Mouse (Mus musculus) adrenal gland, adult 2 months (tissue): ENCODE data around the gene Tpk1. TPM values are rescaled to one million over a fixed set of nuclear protein-coding genes. Genes with fewer than 3 reads are reported as not detected.

ENCODE experiments used
- DNase-seq: peaks from one replicate; pipeline ENCODE4 v3.0.0; 2021
- long read RNA-seq: library from polyadenylated mRNA; stranded (forward); transcript quantifications from one replicate; pipeline ENCODE4 v2.0.0, GENCODE M21; 2021
- polyA plus RNA-seq: library from polyadenylated mRNA; depleted of rRNA; stranded (reverse); fragments of >200 nt; gene quantifications from 2 replicates; pipeline ENCODE4 v1.2.3, GENCODE M21; 2012; rRNA removed
- total RNA-seq, 2 experiments: library from RNA; stranded (reverse); gene quantifications; 2 replicates each; pipeline ENCODE4 v1.2.3; 2021

Tpk1 gene
- total RNA-seq (10 to 100 TPM in 1 of 2 experiments, 1 to 10 TPM in 1; 8.4 to 23.1 TPM), polyA plus RNA-seq (2.3 TPM in 2 replicates)
- long read RNA-seq, transcript Tpk1-201 (9 exons, 2,671 nt): major isoform, 7 of 9 reads
- long read RNA-seq, partial matches to known transcripts: 0 of 9 reads
- long read RNA-seq, other reads (novel, unspliced or antisense): 1 of 9 reads

DNA sequence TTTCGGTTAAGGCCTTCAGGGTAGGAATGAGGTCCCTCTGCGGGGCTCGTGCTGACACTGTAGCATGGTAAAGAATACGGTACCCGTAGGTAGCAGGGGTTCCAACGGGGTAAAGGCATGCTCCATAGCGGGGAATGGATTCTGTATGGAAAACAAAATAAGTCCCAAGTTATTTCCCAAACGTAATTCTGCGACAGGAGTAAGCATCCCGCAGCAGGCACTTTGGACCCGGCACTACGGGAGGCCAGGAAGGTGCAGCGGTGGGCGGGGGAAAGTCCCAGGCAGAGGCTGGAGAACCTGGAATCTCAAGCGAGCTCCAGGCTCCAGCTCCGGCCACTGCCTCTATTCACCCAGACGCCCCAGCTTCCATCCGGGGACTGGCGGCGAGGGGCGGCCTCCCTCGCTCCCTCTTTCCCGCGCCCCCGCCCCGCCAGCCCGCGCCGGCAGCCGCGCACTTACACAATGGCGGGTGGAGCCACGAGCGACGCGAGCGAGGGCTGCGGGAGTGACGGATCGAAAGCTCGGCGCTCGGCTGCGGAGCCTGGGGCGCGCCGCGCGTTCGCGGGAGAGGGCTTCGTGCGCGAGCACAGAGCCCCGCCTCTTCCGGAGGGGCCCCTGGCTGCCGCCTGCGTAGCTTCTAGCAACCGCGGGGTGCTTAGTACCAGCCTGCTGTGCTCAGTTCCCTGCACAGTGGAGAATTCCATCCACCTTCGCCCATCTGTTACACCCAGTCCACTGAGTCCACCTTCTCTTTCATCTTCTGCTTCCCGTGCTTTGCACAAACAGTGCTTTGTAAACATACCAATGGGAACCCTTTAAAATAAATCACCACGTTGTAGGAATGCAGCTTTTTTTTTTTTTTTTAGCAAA, at the start of gene Tpk1:
Gene Tpk1 (minus strand): TSS at position 602 of the 870 bp plus-strand sequence.
- peak; percentile 96 for DNase-seq

DNA sequence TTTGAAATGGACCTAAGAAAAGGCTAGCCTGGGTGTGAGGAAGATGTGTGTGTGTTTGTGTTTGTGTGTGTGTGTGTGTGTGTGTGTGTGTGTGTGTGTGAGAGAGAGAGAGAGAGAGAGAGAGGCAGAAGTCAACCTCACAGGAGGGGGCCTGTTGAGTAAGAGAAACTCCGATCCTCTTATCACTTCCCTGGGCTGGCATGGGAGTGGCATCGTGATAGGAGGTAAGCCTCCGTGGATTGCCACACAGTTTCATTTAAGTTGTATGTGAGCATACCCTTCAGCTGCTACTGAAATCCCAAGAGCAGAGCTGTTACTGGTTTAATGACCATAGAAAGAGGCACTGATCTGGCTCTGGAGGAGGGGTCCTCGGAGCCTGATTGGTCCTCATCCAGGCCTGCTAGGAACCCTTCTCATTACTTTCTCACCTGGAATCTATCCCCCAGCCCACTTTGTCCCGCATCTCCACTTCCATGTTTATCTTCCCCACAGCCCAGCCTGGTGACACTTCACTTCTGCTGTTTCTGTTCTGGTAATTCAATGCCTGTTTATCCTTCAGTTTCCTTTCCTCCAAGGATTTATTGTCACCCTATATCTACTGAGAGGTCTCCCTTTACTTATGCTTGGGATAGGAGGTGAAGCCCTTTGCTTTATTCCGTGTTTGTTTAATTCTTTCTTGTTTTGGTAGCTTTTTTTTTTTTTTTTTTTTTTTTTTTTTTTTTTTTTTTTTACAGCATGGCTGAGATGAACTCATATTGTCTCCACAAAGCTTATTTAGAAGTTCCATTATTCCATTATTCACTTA, 36.9 kb upstream of the Tpk1 start:
- DNase-seq: no peak

DNA sequence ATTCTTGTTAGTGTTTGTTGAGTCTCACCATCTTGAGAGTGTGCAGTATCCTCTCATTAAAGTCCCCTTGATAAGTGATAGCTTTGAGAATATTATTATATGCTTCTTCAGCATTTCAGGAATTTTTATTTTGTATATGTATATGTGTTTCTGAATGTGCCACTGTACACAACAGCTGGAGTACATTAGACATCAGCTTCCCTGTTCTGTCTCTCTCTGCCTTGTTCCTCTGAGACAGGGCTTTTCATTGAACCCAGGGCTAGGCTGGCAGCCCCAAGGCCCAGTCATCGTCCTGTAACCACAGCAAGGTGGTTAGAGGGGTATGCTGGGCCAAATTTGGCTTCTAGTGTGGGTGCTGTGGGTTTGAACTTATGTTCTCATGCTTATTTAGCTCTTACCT, 25.8 kb upstream of the Tpk1 start:
- no peak for DNase-seq

DNA sequence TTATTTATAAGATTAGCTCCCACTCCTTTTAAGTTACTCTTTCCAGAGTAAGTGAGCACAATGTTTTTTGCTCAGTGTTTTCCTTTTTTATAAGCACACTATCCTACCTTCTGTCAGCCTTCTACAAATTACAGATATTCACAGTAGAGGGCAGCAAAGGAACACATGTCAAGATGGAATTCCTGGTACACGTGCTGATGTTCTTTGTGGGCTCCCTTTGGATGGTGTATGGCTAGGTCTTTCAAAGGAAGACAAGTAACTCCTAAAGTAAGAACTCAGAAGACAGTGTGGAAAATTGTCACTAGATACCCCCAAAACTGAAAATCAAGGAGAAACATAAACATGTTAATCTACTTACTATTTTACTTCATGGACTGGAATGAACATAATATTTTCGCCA, 19.9 kb upstream of the Tpk1 start:
- no peak for DNase-seq

DNA sequence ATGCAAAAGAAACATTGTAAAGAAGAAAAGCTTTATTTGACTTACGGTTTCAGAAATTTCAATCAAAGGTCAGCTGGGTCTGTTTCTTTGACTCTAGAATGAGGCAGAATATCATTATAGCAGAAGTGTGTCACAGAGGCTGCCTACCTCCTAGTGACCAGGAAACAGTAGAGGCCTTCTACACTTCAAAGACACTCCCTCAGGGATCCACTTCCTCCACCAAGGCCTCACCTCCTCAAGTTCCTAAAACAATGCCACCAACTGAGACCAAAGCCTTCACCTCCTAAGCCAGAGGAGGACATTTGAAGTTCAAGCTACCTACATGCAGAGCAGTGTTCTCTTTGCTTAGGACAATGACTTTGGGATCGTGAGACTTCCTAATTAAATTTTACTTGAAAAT, 16.5 kb upstream of the Tpk1 start:
- no peak for DNase-seq

DNA sequence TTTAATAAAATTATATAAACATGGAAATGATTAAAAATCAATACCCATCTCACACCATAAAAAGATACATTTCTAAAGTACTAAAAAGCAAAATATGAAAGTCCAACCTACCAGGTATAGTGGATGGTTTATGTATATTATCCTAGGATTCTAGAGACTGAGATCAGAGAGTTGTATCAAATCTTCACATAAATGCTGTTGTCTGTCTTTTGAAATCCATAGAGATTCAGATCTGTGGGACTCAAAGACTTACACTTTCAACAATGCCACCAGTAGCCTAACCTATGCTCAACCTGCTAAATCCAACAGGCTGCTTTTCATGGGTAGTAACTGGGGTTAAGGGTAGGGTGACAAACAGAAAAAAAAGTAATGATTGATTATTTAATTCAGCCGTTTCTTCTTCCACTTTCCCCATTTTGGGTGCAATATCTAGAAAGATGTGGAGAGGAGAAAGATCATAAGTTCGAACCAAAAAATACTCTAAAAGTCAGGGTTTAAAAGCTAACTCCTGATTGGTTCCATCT, 12.7 kb upstream of the Tpk1 start:
- DNase-seq: no peak

DNA sequence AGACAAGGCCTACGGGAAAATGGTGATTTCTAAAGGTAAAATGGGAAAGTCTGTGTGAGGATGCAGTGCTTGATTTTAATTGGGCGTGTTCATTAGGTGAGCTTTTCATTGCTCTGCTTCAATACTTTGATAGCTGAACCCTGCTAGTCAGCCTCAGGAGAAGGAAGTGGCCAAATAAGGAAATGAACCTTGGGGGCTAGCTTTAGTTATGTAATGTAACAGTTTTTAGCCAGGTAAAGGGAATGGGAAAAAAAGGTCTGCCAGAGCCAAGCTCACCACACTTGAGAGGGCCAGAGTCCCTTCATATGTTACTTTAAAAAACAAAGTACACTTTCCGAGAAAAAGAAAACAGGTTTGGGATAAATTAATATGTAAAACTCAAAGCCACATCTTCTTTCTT, 11.5 kb upstream of the Tpk1 start:
- DNase-seq: no peak

DNA sequence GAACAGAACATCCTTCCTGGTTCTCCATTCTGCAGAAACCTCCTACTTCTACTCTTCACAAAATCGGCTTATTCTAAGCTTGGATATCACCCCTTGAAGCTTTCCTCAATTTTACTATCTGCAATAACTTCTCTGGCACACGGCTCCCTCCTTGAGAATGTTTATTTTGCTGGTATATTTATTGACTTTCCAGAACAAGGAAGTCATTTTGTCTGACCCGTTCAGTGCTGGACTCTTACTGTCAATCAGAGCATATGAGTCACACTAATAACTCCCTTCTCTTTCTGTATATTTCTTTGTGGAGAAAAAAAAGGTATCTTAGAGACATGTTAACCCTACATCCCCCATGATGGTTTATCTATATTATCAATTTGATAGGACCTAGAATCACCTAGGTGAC, 10.1 kb upstream of the Tpk1 start:
- no peak for DNase-seq

DNA sequence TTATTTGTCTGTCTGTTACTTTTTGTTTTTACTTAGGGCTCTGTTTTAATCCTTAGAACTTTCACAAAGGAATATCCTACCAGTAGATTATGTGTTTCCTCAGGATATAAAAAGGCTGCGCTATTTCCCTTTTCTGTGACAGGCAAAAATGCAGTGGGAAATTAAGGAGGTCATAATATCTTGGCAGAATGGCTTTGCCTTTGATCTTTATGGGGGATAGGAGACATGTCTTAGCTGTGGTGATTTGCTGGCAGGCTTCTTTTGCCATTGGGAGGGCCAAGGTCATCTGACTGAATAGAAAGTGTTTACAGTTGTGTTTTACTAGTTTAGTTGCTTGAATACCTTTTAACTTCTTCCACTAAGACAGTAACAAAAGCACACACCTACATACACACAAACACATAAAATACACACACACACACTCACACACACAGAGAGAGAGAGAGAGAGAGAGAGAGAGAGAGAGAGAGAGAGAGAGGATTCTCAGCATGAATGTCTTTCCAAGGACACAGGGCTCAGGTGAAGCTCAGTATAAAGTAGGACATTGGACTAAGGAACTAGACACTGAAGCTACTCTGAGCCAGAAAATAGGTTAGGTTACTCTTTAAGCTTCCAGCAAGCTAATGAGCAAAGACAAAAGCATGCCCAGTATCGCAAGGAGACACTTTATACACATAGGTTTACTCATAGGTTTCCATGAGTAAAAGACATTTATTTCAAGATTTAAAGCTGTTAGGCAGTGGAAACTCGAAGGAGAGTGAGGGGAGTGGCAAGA, 9.1 kb upstream of the Tpk1 start:
- peak; percentile 66 for DNase-seq

DNA sequence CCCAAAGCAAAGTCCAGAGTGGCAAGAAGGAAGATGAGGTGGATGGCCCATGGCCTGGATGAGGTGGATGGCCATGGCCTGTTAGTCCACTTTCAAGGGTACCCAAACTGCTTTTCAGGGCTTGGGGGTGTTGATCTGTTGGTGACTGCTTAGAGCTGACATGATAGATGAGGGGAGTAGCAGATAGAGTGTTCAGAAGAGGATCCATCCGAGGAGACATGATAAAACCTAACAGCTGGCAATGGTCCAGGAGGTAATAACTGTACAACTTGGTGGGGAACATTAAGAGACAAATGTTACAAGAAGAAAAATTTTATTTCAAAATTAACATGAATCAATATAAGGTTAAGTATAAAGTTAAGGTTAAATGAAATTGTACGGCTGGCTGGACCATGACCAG, 4.9 kb upstream of the Tpk1 start:
- DNase-seq: no peak

DNA sequence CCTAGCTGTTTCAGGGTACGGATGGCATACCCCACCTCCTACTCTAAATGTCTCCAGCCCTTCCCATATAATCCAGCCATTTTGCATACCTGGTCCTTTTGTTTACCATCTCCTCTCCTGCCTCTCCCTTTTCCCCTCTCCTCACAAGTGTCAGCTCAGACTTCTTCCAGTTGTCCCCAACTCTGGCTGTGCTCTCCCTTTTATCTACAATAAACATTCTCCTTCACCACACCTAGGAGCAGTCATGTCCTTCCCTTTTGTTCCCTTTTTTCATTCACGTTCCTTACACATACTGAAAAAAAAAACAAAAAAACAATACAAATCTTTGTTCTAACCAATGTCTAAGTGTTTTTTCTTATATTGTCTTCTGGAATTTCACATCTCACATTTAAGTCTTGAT, 1.6 kb upstream of the Tpk1 start:
- no peak for DNase-seq

DNA sequence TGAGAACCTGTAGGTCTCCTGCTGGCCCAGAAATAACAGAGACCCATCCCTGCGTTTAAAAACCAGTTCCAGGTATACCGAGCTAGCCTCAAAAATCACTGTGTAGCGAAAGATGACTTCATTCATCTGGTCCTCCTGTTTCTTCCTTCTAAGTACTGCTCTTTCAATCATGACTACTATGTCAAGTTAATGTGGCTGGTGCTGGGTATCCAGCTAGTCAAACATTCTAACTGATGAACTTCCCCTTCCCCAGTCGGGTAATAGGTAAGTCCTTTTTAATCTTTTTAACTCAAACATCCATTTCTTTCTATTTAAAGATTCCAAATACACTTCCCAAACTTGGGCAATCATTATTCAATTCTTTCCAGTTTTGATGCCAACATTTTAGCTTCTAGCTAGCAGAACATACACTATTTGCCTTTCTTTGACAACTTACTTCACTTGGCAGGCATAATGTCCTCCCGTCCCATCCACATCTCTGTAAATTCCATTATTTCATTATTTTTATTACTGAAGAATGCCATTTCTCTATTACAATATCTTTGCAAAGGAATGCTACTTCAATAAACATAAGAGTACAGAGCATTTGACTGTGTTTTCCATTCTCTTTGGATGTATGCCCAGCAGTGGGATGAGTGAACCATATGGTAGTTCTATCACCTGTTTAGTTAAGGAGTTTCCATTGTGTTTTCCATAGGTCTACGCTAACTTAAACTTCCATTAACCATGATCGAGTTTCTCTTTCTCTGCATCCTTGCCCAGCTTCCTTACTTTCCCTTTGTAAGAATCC, 728 bp upstream of the Tpk1 start:
- DNase-seq: no peak

DNA sequence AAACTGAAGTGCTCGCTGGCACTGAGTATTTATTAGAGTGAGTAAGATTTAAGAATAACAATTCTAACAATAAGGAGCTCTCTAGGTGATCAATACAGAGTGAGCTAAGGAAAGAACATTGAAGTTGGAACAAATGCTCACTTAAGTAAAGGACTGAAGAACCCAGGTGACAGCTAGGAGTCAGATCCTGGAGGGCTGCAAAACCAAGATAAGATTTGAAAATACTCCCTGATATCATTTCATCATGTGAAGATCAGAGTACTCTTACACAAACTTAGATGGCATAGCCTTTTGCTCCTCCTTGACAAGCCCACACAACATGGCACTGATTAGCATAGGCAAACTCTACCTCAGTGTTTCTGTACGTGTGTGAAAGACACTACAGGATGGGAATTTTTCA, 4.3 kb downstream of the Tpk1 start:
- DNase-seq: no peak

DNA sequence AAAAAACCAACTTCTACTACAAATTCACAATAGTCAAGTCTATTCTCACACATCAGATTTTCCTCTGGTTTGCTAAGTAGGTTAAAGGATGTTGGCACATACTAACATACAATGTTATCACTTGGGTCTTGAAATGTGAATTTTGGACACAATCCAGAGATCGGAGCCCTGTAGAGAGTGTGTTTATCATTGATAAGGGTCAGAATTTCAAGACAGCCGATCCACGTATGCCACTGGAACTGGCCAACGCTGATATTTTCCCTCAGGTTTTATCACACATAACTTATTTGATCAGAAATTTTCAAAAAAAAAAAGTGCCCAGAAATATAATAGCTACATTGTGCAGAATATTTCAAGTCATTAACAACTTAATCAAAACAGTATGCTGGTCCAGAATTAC, 7.8 kb downstream of the Tpk1 start:
- DNase-seq: no peak

DNA sequence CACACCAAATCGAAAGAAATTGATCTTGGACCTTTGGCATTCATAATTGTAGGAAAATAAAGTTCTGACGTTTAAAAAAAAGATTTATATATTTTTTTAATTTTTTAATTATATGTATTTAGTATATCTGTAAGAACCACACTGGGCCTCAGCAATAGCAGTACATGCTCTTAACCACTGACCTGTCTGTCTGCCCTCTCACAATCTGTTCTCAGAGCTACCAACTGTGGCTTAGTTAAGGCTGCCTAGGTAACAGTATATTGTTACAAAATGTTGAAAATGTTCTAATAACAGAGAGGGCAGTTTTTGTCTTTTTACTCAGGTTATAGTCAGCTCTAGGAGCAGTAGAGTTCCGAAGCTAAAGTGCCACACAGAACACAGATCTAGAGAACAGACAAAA, 8.2 kb downstream of the Tpk1 start:
- DNase-seq: no peak

DNA sequence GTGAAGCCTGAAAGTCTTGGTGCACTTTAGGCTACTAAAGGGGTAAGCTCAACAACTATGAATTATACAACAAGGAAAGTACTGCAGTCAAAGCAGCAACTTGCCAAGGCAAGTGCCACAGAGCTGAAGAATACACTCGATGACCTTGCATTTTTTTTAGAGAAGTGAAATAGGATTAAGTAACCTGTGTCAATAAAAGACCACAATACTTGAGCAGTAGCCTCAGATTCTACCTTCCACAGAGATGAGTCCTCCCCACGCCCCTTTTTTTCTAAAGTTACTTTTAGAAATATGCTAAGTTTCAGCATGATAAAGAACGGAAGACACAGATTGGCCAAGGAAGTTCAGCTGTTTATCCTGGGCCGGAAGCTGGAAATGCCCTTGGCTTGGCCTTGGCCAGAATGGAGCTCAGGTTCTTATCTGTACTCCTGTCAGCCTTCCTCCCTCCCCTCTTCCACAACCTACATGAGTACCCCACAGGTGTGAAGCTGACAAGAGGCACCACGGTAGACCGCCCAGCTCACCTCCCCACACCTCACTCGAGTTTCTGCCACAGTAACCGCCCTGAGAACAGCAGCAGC, 11.1 kb downstream of the Tpk1 start:
- DNase-seq: peak; percentile 36

DNA sequence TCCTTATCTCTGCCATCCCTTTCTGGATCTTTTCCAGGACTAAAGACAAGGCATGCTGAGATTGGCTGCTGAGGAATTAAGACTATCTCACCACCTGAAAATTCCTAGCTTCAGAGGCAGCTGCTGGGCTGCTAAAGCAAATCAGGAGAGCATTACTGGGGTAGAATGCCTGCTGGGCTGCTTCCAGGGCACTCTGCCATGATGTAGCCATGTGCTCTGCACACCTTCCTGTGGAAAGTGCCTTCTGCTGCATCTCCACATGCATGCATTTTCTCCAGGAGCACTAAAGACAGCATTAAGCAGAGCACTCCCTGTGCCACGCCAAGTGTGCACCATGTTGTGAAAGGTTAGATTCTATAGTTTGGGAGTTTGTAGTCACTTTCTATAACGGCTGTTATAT, 16.6 kb downstream of the Tpk1 start:
- no peak for DNase-seq

DNA sequence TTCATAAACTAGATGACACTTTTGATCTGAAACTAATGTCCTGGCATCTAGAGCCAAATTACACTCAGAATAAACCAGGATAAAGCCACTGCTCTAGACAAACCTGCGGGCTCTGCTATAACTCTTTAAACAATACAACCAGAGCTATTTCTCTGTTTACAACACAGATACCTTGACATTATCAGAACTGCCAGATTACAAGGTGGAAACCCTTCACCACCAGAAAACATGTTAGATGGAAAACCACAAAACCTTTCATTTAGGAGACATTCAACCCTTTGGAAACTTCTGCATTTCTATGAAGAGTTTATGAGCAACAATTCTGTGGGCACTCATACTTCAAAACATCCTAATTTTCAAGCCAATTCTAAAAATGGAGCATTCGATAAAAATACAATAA, 20.4 kb downstream of the Tpk1 start:
- DNase-seq: no peak

DNA sequence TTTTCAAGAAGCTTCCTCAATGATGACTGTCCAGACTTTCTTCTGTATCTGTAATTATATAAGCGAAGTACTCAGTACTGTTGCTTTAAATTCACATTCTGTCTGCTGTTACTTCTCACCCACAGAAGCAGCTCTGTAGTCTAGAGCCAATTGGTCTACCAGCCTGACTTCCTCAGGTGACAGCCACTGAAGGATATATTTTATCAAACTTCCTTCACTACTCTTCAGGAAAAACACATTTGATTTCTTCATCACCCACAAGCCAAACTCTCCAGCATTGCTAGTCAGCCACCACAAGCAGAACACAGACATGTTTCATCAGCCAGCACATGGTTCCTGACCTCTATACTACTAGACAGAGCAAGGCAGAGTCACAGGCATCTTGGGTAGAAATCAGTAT, 21.0 kb downstream of the Tpk1 start:
- DNase-seq: no peak

DNA sequence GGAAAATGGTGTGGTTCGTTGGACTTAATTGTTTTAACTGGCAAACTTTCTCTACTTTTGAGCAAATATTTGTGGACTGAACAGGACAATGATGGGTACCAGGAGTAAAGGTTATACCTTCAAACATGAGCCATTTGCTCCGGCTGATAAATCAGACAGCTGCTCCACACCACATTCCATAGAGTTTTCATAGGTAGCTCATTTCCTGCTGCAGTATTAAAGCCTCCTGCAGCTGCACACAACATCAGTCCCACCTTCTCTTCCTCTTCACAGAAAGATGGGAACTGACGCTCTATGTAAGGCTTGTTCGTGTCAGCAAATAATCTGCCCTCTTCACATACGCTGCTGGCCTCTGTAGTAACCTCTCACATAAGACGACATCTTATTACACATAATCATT, 22.4 kb downstream of the Tpk1 start:
- no peak for DNase-seq

DNA sequence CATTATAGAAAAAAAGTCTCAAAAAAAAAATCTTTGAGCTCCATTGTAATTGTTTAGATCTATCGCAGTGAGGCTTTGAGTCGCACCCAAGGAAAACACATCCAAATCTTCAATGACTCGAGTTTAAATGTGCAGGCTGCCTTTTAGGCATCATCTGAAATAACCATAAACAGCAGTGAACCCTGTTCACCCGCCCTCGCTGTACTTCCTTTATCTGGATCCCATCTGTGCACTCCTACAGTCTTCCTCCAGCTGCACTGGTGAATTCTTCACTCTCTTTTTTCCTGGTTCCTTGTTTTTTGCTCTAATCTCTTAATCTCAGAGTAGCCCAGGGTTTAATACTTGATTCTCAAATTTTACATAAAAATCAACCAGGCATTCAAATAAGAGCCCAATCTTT, 23.7 kb downstream of the Tpk1 start:
- DNase-seq: no peak
